Mouse (Mus musculus): Measurements from ENCODE around the gene Uvssa.

DNA sequence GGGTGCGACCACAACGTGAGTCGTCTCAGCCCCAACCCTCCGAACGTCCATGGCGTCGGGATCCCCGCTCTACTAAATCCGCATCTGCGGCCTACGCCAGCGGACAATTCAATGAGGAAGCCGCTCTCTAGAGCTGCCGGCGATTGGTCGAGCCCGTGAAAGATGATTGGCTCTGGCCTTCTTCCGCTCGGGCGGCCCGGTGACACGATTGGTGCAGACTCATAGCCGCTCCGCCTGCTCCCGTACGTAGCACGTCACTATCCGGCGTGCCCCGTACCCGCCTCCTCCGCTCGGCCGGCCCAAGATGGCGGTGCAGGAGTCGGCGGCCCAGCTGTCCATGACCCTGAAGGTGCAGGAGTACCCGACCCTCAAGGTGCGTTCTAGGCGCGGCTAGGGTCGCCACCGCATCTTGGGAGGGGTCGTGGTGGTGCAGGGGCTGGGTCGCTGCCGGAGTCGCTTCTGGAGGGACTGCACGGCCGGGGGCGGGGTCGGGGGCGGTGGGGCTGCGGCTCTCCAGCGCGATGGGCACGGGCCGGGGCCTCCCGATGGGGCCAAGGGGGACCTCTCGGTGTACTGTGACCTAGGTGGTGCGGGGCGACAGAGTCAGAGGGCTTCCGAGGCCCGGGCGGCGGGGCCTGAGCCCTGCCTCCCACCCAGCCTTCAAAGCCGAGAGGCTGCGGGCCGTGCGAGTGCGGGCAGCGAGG lies 42.9 kb upstream of the Uvssa start, which contains the start of gene Maea:
- peak; percentile 69; the same call in 1 of the 2 replicates for TF ChIP-seq EP300 (IDR thresholded peaks at IDR 0.05; ENCODE audit: low read depth)
- TF ChIP-seq CTCF (IDR thresholded peaks at IDR 0.05; ENCODE audit: low read depth): no peak

All from heart, postnatal 0 days (tissue).